Mouse (Mus musculus) G1E (cell line): ENCODE results near the gene Ddn.

Source experiments
- CTCF ChIP-seq: IDR thresholded peaks from 2 replicates; pipeline ENCODE4 v1.5.1; 2012; ENCODE audit warnings: low read depth, low read length, inconsistent platforms, mixed read lengths
- GATA1 ChIP-seq: IDR thresholded peaks from 2 replicates; pipeline ENCODE4 v1.6.1; 2012; ENCODE audit warnings: borderline replicate concordance, low read length, inconsistent platforms, mixed read lengths
- TAL1 ChIP-seq: conservative IDR thresholded peaks from 2 replicates; pipeline ENCODE4 v1.6.1; 2012; ENCODE audit warnings: low read depth, low read length, inconsistent platforms, mixed read lengths

GRCm38 (mm10) chr15:98774096-98774495 is 35.2 kb downstream of the Ddn start:
- TF ChIP-seq GATA1 (no peak), TAL1 (no peak), CTCF (no peak)
